ENCODE assay signal across 10 mouse cellular contexts in genomic region chr4:147340236-147340635, GRCm38 (mm10). TPM values are rescaled to one million over a fixed set of nuclear protein-coding genes. Genes with fewer than 3 reads are reported as not detected.
"Had no signal": no experiment of that assay in that cellular context is flagged by ENCODE, and none has a peak within 500 bp of the region (broad histone marks: within the 10 kb centered on the region; RNA-seq: fewer than 3 reads in every experiment).

No protein-coding gene starts in this region.

RNA-seq across cellular contexts. Expression of gene Zfp978, which starts 20.9 kb away (rescaled TPM):
- total RNA-seq: layer of hippocampus, postnatal 25 days; left cerebral cortex, adult 2 months; monocyte, adult 5-6 weeks; neutrophil, adult 5-6 weeks had no signal
- polyA plus RNA-seq: intestine, embryonic 14.5 days; kidney, embryonic 15.5 days; limb, embryonic 10.5 days; limb, embryonic 14.5 days; midbrain, embryonic 15.5 days; neural tube, embryonic 12.5 days had no signal

RNA-seq across cellular contexts. Expression of gene Zfp988, which starts 34.8 kb away (rescaled TPM):
- total RNA-seq: monocyte, adult 5-6 weeks; neutrophil, adult 5-6 weeks had no signal
